Mouse (Mus musculus): ENCODE measurements around the gene Kdm5d. TPM values are rescaled to one million over a fixed set of nuclear protein-coding genes. Genes with fewer than 3 reads are reported as not detected.

Gene Kdm5d
- total RNA-seq (2021): 10 to 100 TPM in 1 of 2 experiments, not detected in 1; 19.7 TPM

DNA sequence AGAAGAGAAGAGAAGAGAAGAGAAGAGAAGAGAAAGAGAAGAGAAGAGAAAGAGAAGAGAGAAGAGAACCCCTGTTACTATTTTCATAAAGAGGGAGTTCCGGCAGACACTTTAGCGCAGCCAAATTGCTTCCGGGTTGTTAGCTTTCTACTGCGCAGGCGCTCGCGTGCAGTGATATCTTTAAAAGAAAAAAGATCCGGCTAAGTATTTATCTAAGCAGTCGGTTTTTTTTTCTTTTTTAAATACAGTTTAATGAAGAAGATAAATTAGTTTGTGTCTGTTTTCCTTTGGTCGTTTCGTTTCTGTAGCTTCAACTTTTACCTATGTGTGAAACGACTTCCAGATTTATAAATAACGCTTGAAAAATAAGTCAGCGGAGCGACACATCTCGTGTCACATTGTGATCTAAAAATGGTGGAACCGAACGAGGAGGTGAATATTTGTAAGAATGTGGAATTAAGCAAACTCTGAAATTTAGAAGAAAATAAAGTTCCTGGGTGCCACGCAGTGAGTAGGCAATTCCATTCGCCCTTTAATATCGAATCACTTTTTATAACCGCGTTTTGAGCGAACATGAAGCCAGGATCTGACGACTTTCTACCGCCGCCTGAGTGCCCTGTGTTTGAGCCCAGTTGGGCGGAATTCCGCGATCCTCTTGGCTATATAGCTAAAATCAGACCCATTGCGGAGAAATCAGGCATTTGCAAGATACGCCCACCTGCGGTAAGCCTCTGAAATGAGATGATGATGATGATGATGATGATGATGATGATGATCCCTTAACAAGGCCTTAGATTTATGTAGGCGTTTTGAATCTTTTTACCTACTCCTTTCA is at the start of gene Kdm5d:
Gene Kdm5d (plus strand): TSS at position 396 of the 835 bp plus-strand sequence.
- DNase-seq (ENCODE audit: extremely low spot score in 1 of 2, low spot score in 1 of 2): no peak

DNA sequence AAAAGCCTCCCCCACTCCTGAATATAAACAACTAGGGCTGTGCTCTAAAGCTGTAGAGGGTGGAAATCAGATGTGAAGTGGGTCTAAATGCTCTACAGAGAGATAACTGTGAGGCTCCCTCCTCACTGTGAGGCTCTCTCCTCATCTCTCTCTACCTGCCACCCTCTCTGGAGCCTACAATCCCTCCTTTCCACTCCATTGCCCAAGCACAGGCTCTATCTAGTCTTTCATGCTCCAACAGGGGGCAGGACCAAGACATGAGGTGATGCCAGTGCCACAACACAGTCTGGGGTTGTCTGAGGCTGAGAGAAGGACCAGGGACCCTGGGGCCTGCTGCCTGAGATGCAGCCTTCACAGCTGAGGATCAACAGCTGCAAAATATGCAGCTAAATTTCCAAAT is 25.2 kb upstream of the Kdm5d start:
- no peak for DNase-seq (ENCODE audit: extremely low spot score in 1 of 2, low spot score in 1 of 2)

DNA sequence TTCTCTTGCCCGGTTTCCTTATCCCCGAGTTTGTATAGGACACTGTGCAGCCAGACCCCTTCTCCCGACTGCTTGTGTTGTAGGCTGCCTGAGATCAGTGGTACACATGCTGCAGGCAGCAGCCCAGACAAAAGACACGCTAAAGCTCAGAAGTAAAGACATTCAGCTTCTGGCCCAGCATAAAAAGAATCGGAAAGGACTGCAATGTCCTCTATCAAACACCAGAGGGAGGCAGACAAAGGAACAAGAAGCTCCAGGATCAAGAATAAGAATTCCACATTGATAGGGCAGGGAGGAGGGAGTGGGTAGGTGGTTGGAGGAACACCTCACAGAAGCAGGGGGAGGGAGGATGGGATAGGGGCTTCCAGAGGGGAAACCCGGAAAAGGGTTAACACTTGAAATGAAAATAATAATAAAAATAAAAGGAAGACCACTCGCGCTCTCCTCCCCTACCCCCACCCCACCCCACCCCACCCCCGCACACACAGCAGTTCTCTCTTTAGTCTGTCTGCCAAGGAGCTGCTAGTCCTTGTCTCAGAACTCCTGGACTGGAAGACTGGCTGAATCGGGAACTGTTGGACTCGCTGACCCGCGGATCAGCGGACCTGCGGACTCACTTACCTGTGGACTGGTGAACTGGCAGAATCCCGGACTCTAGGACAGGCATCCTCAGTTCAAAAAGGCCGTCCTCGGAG is 24.6 kb upstream of the Kdm5d start:
- no peak for DNase-seq (ENCODE audit: extremely low spot score in 1 of 2, low spot score in 1 of 2)

Small RNA genes within 50 kb of the gene (microRNA-seq; reads per million reads assigned to microRNA genes)
- 0 reads per million in 2 experiments for gene Gm47281

Other genes starting within 250 kb of the Kdm5d start
- not detected for gene Zfy1, start 100.4 kb upstream of the Kdm5d start, total RNA-seq (2021)
- gene Uba1y, start 79.1 kb upstream of the Kdm5d start, total RNA-seq (2021): not detected
- 10 to 100 TPM in 1 of 2 experiments, not detected in 1; 74.8 TPM for gene Eif2s3y, start 112.8 kb downstream of the Kdm5d start, total RNA-seq (2021)